Mouse (Mus musculus) intestine, postnatal 0 days (tissue): Measurements from ENCODE around the gene Cdk9. TPM values are rescaled to one million over a fixed set of nuclear protein-coding genes. Genes with fewer than 3 reads are reported as not detected.

Source experiments
- ATAC-seq: fragments of 200-750 bp; cut with Nextera tagmentation; 2 replicates; pipeline ENCODE4 v1.8.0; 2017; ENCODE audit warnings: mild to moderate bottlenecking, moderate TSS enrichment, moderate library complexity
- H3K27ac ChIP-seq: fragments of 300-500 bp; sonication (generic); 2 replicates; pipeline ENCODE4 v1.5.1; 2014; ENCODE audit warnings: mild to moderate bottlenecking, low read depth, low read length, moderate library complexity
- H3K27me3 ChIP-seq: fragments of 300-500 bp; sonication (generic); replicated peaks from 2 replicates; pipeline ENCODE4 v1.6.1; 2014; ENCODE audit warnings: low read length, mixed read lengths; ENCODE audit not compliant: control insufficient read depth, insufficient read depth
- H3K36me3 ChIP-seq: fragments of 300-500 bp; sonication (generic); 2 replicates; pipeline ENCODE4 v1.6.1; 2014; ENCODE audit warnings: mild to moderate bottlenecking, moderate library complexity; ENCODE audit not compliant: control insufficient read depth, insufficient read depth
- H3K4me1 ChIP-seq: fragments of 300-500 bp; sonication (generic); replicated peaks from 2 replicates; pipeline ENCODE4 v1.6.1; 2014; ENCODE audit warnings: antibody characterized with exemption, low read length, mixed read lengths; ENCODE audit not compliant: control insufficient read depth, insufficient read depth
- H3K4me2 ChIP-seq: fragments of 300-500 bp; sonication (generic); replicated peaks from 2 replicates; pipeline ENCODE4 v1.6.1; 2014; ENCODE audit warnings: low read depth, mild to moderate bottlenecking, moderate library complexity
- H3K4me3 ChIP-seq: fragments of 300-500 bp; sonication (generic); 2 replicates; pipeline ENCODE4 v1.5.1; 2014; ENCODE audit warnings: low read depth, low read length
- H3K9ac ChIP-seq: fragments of 300-500 bp; sonication (generic); 2 replicates; pipeline ENCODE4 v1.6.1; 2014; ENCODE audit warnings: mild to moderate bottlenecking, low read depth, low read length
- H3K9me3 ChIP-seq: fragments of 300-500 bp; sonication (generic); 2 replicates; pipeline ENCODE4 v1.6.1; 2016; ENCODE audit warnings: mixed run types; ENCODE audit not compliant: control insufficient read depth
- CTCF ChIP-seq: sonication (generic); IDR thresholded peaks from 2 replicates; pipeline ENCODE4 v1.5.1; 2016; ENCODE audit warnings: low read depth, mild to moderate bottlenecking, control low read depth, antibody characterized with exemption, moderate library complexity
- WGBS: fragments of 180-500 bp; shearing (Covaris S2); extraction: QIAGEN DNeasy Blood & Tissue Kit; methylation state at CpG from one replicate; pipeline ENCODE4 v1.1.7; 2014; 5-methylcytosine and 5-hydroxymethylcytosine counted together
- polyA plus RNA-seq: library from polyadenylated mRNA; unstranded; fragments of >200 nt; fragmentation: Nextera tagmentation; extraction: Ambion mirVana; gene quantifications from 2 replicates; pipeline ENCODE4 v1.2.1, GENCODE M21; 2015

The Cdk9 gene
- polyA plus RNA-seq, 1 experiment from 2014 or later = 54.0 TPM

GRCm38 (mm10) chr2:32728463-32728862 lies 15.6 kb upstream of the Cdk9 start:
- TF ChIP-seq CTCF = no peak
- no peaks in the 10 kb centered on the region for H3K36me3 ChIP-seq
- H3K27ac ChIP-seq = no peak overlapping the region
- WGBS = 40% methylated on average over 7 of the region's 7 CpGs
- H3K4me3 ChIP-seq = peak overlapping the region; percentile 31; the same call in 1 of the 2 replicates
- no peaks in the 10 kb centered on the region for H3K27me3 ChIP-seq
- no peak overlapping the region for H3K9ac ChIP-seq
- no peak for ATAC-seq
- H3K4me2 ChIP-seq = peak overlapping the region; percentile 61
- H3K4me1 ChIP-seq = no peaks in the 10 kb centered on the region
- no peaks in the 10 kb centered on the region for H3K9me3 ChIP-seq

- 1% methylated on average over 16 of the region's 16 CpGs for WGBS
- H3K9me3 ChIP-seq = no peaks in the 10 kb centered on the region
- no peaks in the 10 kb centered on the region for H3K27me3 ChIP-seq
- peak; percentile 92 for ATAC-seq
- no peak overlapping the region for H3K9ac ChIP-seq
- peak overlapping the region; percentile 31 for H3K4me3 ChIP-seq
- H3K36me3 ChIP-seq = no peaks in the 10 kb centered on the region
- TF ChIP-seq CTCF = no peak
- no peaks in the 10 kb centered on the region for H3K4me1 ChIP-seq
- peak overlapping the region; percentile 61 for H3K4me2 ChIP-seq
- H3K27ac ChIP-seq = no peak overlapping the region
These were observed 14.6 kb upstream of the Cdk9 start for GRCm38 (mm10) chr2:32727435-32727834.

GRCm38 (mm10) chr2:32724832-32725790 lies 12.2 kb upstream of the Cdk9 start:
- Histone ChIP-seq H3K27me3 (no peaks in the 10 kb centered on the region), H3K27ac (no peak overlapping the region), H3K4me1 (0 out of 2 replicates have a peak, but pooled peaks cover 3% of the 10 kb centered on the region), H3K4me2 (no peak overlapping the region), H3K36me3 (no peaks in the 10 kb centered on the region), H3K4me3 (no peak overlapping the region), H3K9me3 (no peaks in the 10 kb centered on the region), H3K9ac (no peak overlapping the region)
- TF ChIP-seq CTCF = no peak
- ATAC-seq = no peak
- 67% methylated on average over 16 of the region's 16 CpGs for WGBS

- Histone ChIP-seq H3K4me2 (no peak overlapping the region), H3K36me3 (no peaks in the 10 kb centered on the region), H3K9me3 (no peaks in the 10 kb centered on the region), H3K27ac (no peak overlapping the region), H3K4me3 (no peak overlapping the region), H3K9ac (no peak overlapping the region), H3K27me3 (no peaks in the 10 kb centered on the region), H3K4me1 (0 out of 2 replicates have a peak, but pooled peaks cover 3% of the 10 kb centered on the region)
- WGBS = 86% methylated on average over 4 of the region's 4 CpGs
- TF ChIP-seq CTCF = no peak
- no peak for ATAC-seq
These were observed 11.3 kb upstream of the Cdk9 start for GRCm38 (mm10) chr2:32724149-32724548.

GRCm38 (mm10) chr2:32722581-32722980 lies 9.7 kb upstream of the Cdk9 start:
- 0 out of 2 replicates have a peak overlapping the region, but pooled peaks have one; percentile 24 for H3K4me2 ChIP-seq
- no peaks in the 10 kb centered on the region for H3K36me3 ChIP-seq
- no peak overlapping the region for H3K4me3 ChIP-seq
- no peak for TF ChIP-seq CTCF
- H3K9me3 ChIP-seq = no peaks in the 10 kb centered on the region
- no peak for ATAC-seq
- 63% methylated on average over 3 of the region's 3 CpGs for WGBS
- no peak overlapping the region for H3K27ac ChIP-seq
- H3K4me1 ChIP-seq = 0 out of 2 replicates have a peak, but pooled peaks cover 3% of the 10 kb centered on the region
- no peaks in the 10 kb centered on the region for H3K27me3 ChIP-seq
- H3K9ac ChIP-seq = no peak overlapping the region

- H3K27ac ChIP-seq = no peak overlapping the region
These were observed 9.2 kb upstream of the Cdk9 start for GRCm38 (mm10) chr2:32722046-32722445.

More at GRCm38 (mm10) chr2:32722046-32722445, 9.2 kb upstream of the Cdk9 start:
- 0 out of 2 replicates have a peak, but pooled peaks have one; percentile 13 for ATAC-seq
- 0 out of 2 replicates have a peak overlapping the region, but pooled peaks have one; percentile 11 for H3K4me3 ChIP-seq
- WGBS = 28% methylated on average over 6 of the region's 6 CpGs
- no peaks in the 10 kb centered on the region for H3K27me3 ChIP-seq
- H3K36me3 ChIP-seq = no peaks in the 10 kb centered on the region
- H3K9ac ChIP-seq = no peak overlapping the region
- 0 out of 2 replicates have a peak, but pooled peaks cover 3% of the 10 kb centered on the region for H3K4me1 ChIP-seq
- peak overlapping the region; percentile 24; the same call in 1 of the 2 replicates for H3K4me2 ChIP-seq
- no peaks in the 10 kb centered on the region for H3K9me3 ChIP-seq
- TF ChIP-seq CTCF = no peak
